Mouse (Mus musculus) midbrain, embryonic 16.5 days (tissue): ENCODE data around the gene Rab4a. TPM values are rescaled to one million over a fixed set of nuclear protein-coding genes. Genes with fewer than 3 reads are reported as not detected.

ENCODE experiments used
- ATAC-seq: fragments of 200-750 bp; cut with Nextera tagmentation; 2 replicates; pipeline ENCODE4 v1.8.0; 2017; ENCODE audit warnings: moderate TSS enrichment
- H3K27ac ChIP-seq: fragments of 300-500 bp; sonication (generic); 2 replicates; pipeline ENCODE4 v1.5.1; 2014; ENCODE audit warnings: mild to moderate bottlenecking, low read length, mixed read lengths
- H3K27me3 ChIP-seq: fragments of 300-500 bp; sonication (generic); 2 replicates; pipeline ENCODE4 v1.6.1; 2014; ENCODE audit warnings: low read depth, low read length, mixed read lengths; ENCODE audit not compliant: control insufficient read depth, insufficient read depth
- H3K36me3 ChIP-seq: fragments of 300-500 bp; sonication (generic); 2 replicates; pipeline ENCODE4 v1.6.1; 2014; ENCODE audit warnings: mild to moderate bottlenecking, low read length, moderate library complexity, mixed read lengths; ENCODE audit not compliant: control insufficient read depth, insufficient read depth
- H3K4me1 ChIP-seq: fragments of 300-500 bp; sonication (generic); 2 replicates; pipeline ENCODE4 v1.6.1; 2014; ENCODE audit warnings: mild to moderate bottlenecking, low read length, mixed read lengths; ENCODE audit not compliant: control insufficient read depth, insufficient read depth
- H3K4me2 ChIP-seq: fragments of 300-500 bp; sonication (generic); 2 replicates; pipeline ENCODE4 v1.6.1; 2014; ENCODE audit warnings: mild to moderate bottlenecking, low read length, mixed read lengths
- H3K4me3 ChIP-seq: fragments of 300-500 bp; sonication (generic); 2 replicates; pipeline ENCODE4 v1.5.1; 2014; ENCODE audit warnings: low read depth, mild to moderate bottlenecking, low read length, moderate library complexity, mixed read lengths
- H3K9ac ChIP-seq: fragments of 300-500 bp; sonication (generic); 2 replicates; pipeline ENCODE4 v1.6.1; 2014; ENCODE audit warnings: low read depth, low read length, mixed read lengths
- H3K9me3 ChIP-seq: fragments of 300-500 bp; sonication (generic); replicated peaks from 2 replicates; pipeline ENCODE4 v1.6.1; 2014; ENCODE audit warnings: mild to moderate bottlenecking, low read length, mixed read lengths; ENCODE audit not compliant: control insufficient read depth, poor library complexity, severe bottlenecking
- WGBS: fragments of 180-500 bp; shearing (Covaris S2); extraction: QIAGEN DNeasy Blood & Tissue Kit; methylation state at CpG from one replicate; pipeline ENCODE4 v1.1.7; 2014; 5-methylcytosine and 5-hydroxymethylcytosine counted together
- polyA plus RNA-seq: library from polyadenylated mRNA; unstranded; fragments of >200 nt; fragmentation: Nextera tagmentation; extraction: Ambion mirVana; gene quantifications from 2 replicates; pipeline ENCODE4 v1.2.1, GENCODE M21; 2015

The Rab4a gene
- polyA plus RNA-seq, 1 experiment from 2014 or later = 79.2 TPM

- Histone ChIP-seq H3K27me3 (no peaks in the 10 kb centered on the region), H3K9me3 (no peaks in the 10 kb centered on the region), H3K4me2 (no peak overlapping the region), H3K36me3 (no peaks in the 10 kb centered on the region), H3K4me3 (no peak overlapping the region), H3K4me1 (no peaks in the 10 kb centered on the region; the same call in 1 of the 2 replicates), H3K9ac (no peak overlapping the region), H3K27ac (no peak overlapping the region)
- no peak for ATAC-seq
- 69% methylated on average over 10 of the region's 10 CpGs for whole genome bisulfite sequencing
These were observed 11.9 kb upstream of the Rab4a start for GRCm38 (mm10) chr8:123793900-123794299.

- H3K4me3 ChIP-seq = no peak overlapping the region
- H3K9ac ChIP-seq = no peak overlapping the region
- H3K27me3 ChIP-seq = no peaks in the 10 kb centered on the region
- H3K4me1 ChIP-seq = no peaks in the 10 kb centered on the region; the same call in 1 of the 2 replicates
- no peak overlapping the region for H3K4me2 ChIP-seq
- H3K36me3 ChIP-seq = no peaks in the 10 kb centered on the region
- ATAC-seq = no peak
- no peak overlapping the region for H3K27ac ChIP-seq
- 81% methylated on average over 4 of the region's 4 CpGs for WGBS
- no peaks in the 10 kb centered on the region for H3K9me3 ChIP-seq
These were observed 11.0 kb upstream of the Rab4a start for GRCm38 (mm10) chr8:123794766-123795165.

DNA sequence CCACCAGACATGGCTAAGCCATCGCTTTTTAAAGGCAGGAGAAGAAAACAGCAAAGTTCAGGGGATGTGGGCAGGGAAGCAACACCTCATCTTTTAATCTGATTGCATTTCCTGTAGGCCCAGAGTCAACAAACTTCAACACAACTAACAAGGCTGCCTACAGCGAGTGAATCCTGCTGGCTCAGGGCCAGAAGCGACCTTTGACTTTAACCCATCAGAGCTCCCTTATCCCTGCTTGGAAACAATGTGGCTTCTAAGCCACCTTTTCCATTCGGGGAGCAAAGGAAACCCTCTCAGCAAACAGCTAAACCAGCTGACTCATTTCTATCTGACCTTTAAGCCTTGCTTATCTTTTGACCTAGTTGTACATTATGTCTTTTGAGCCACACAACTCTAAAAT lies 9.0 kb upstream of the Rab4a start:
- 42% methylated on average over 4 of the region's 4 CpGs for WGBS
- Histone ChIP-seq H3K27ac (no peak overlapping the region), H3K4me1 (no peaks in the 10 kb centered on the region), H3K36me3 (no peaks in the 10 kb centered on the region), H3K27me3 (no peaks in the 10 kb centered on the region), H3K4me3 (no peak overlapping the region), H3K4me2 (no peak overlapping the region), H3K9me3 (no peaks in the 10 kb centered on the region), H3K9ac (no peak overlapping the region)
- no peak for ATAC-seq

DNA sequence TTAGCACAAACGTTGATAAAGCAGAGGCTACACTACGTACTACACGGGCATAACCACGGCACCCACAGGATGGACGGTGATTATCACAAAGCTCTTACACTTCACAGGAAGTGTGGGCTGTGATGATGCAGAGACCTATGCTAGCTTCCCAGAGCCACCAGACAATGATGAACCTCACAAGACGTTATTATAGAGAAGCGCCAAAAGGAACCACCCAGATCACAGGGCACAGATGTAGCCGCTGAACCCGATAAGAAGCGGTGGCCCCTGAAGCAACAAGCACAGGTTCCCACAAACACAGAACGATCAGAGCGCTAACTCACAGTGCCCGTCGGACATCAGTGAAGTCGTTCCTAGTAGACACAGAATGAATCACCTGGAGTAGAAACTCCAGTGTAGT lies 7.9 kb upstream of the Rab4a start:
- H3K4me1 ChIP-seq = no peaks in the 10 kb centered on the region
- no peak overlapping the region for H3K4me2 ChIP-seq
- ATAC-seq = no peak
- H3K4me3 ChIP-seq = no peak overlapping the region
- H3K27ac ChIP-seq = no peak overlapping the region
- WGBS = 92% methylated on average over 15 of the region's 15 CpGs
- H3K27me3 ChIP-seq = no peaks in the 10 kb centered on the region
- no peaks in the 10 kb centered on the region for H3K9me3 ChIP-seq
- H3K36me3 ChIP-seq = no peaks in the 10 kb centered on the region
- H3K9ac ChIP-seq = no peak overlapping the region

DNA sequence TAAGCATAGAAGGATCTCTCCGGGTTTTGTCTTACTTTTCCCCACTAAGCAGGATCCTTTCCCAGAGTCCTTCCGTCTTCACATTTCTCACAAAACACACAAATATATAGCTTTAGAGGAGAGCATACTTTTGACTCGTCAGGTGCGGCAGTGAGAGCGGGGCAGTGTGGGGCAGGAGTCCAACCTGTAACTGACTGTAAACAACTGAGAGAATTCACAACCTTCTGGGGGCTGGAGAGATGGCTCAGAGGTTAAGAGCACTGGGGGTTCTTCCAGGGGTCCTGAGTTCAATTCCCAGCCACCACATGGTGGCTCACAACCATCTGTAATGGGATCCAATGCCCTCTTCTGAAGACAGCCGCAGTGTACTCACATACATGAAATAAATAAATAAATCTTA lies 6.4 kb upstream of the Rab4a start:
- Histone ChIP-seq H3K4me2 (no peak overlapping the region), H3K4me3 (no peak overlapping the region), H3K27ac (no peak overlapping the region), H3K4me1 (no peaks in the 10 kb centered on the region), H3K9ac (no peak overlapping the region), H3K27me3 (no peaks in the 10 kb centered on the region), H3K9me3 (no peaks in the 10 kb centered on the region), H3K36me3 (no peaks in the 10 kb centered on the region)
- no peak for ATAC-seq
- 83% methylated on average over 6 of the region's 6 CpGs for WGBS

DNA sequence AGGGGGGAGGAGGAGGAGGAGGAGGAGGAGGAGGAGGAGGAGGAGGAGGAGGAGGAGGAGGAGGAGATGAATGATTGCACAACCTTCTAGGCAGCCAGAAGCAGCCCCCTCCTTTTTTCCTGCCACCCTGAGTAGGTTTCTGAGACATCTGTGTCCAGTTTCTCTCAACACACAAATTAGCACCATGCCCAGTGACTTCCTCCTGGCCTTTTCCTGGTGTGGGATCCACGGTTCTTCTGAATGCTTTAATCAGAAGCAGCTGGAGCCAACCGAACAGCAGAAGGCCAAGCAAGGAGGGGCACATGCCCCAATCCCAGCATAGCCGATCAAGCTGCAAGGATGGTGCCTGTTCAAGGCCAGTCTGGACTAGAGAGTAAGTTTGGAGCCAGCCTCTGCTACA lies 5.9 kb upstream of the Rab4a start:
- no peaks in the 10 kb centered on the region for H3K9me3 ChIP-seq
- H3K4me1 ChIP-seq = no peaks in the 10 kb centered on the region; the same call in 1 of the 2 replicates
- no peak overlapping the region for H3K27ac ChIP-seq
- 65% methylated on average over 3 of the region's 3 CpGs for WGBS
- H3K36me3 ChIP-seq = no peaks in the 10 kb centered on the region
- H3K4me3 ChIP-seq = no peak overlapping the region
- H3K27me3 ChIP-seq = no peaks in the 10 kb centered on the region
- no peak overlapping the region for H3K9ac ChIP-seq
- ATAC-seq = no peak
- H3K4me2 ChIP-seq = no peak overlapping the region

- Histone ChIP-seq H3K9me3 (no peaks in the 10 kb centered on the region), H3K9ac (no peak overlapping the region), H3K36me3 (no peaks in the 10 kb centered on the region), H3K4me2 (no peak overlapping the region), H3K4me3 (no peak overlapping the region), H3K4me1 (peaks cover 6% of the 10 kb centered on the region), H3K27ac (no peak overlapping the region), H3K27me3 (no peaks in the 10 kb centered on the region)
- ATAC-seq = no peak
- WGBS = 89% methylated on average over 7 of the region's 7 CpGs
These were observed 4.9 kb upstream of the Rab4a start for GRCm38 (mm10) chr8:123800867-123801266.

DNA sequence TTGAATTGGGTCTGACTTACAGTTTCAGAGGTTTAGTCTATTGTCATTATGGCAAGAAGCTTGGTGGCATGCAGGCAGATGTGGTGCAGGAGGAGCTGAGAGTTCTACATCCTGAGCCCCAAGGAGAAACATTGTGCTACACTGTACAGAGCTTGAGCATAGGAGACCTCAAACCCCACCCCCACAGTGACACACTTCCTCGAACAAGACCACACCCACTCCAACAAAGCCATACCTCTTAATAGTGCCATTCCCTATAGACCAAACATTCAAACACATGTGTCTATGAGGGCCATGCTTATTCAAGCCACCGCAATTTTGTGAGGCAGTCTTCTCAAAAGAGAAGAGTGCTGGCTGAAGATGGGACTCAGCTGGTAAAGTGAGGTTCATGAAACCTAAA lies 4.2 kb upstream of the Rab4a start:
- H3K4me3 ChIP-seq = no peak overlapping the region
- no peak overlapping the region for H3K27ac ChIP-seq
- H3K9ac ChIP-seq = no peak overlapping the region
- H3K4me1 ChIP-seq = peaks cover 6% of the 10 kb centered on the region
- no peak overlapping the region for H3K4me2 ChIP-seq
- H3K9me3 ChIP-seq = no peaks in the 10 kb centered on the region
- ATAC-seq = no peak
- 88% methylated on average over 2 of the region's 2 CpGs for WGBS
- no peaks in the 10 kb centered on the region for H3K36me3 ChIP-seq
- H3K27me3 ChIP-seq = no peaks in the 10 kb centered on the region

DNA sequence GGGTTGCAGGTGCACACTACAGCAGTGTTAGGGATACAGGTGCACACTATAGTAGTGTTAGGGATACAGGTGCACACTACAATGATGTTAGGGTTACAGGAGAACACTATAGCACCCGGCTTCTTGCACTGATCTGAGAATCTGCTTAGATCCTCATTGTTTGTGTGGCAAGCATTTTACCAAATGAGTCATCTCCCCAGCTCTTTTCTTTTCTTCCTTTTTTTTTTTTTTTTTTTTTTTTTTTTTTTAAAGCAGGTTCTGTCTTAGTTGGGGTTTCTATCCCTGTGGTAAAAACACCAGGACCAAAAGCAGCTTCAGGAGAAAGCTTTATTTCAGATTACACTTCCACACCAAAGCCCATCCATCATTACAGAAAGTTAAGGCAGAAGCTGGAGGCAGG lies 2.1 kb upstream of the Rab4a start:
- whole genome bisulfite sequencing = 86% methylated on average over 1 of the region's 1 CpGs
- no peak for ATAC-seq
- Histone ChIP-seq H3K4me3 (no peak overlapping the region), H3K9ac (no peak overlapping the region), H3K4me1 (peaks cover 24% of the 10 kb centered on the region), H3K4me2 (no peak overlapping the region), H3K9me3 (no peaks in the 10 kb centered on the region), H3K27ac (no peak overlapping the region), H3K36me3 (no peaks in the 10 kb centered on the region), H3K27me3 (no peaks in the 10 kb centered on the region)

- H3K9ac ChIP-seq = no peak overlapping the region
- 83% methylated on average over 7 of the region's 7 CpGs for WGBS
- H3K27me3 ChIP-seq = no peaks in the 10 kb centered on the region
- H3K4me2 ChIP-seq = no peak overlapping the region
- no peaks in the 10 kb centered on the region for H3K9me3 ChIP-seq
- ATAC-seq = no peak
- no peak overlapping the region for H3K27ac ChIP-seq
- H3K4me3 ChIP-seq = no peak overlapping the region
- no peaks in the 10 kb centered on the region for H3K36me3 ChIP-seq
- peaks cover 28% of the 10 kb centered on the region for H3K4me1 ChIP-seq
These were observed 1.2 kb upstream of the Rab4a start for GRCm38 (mm10) chr8:123804586-123804985.
